Mouse (Mus musculus) liver, adult 2 months (tissue): ENCODE measurements around the gene Rbck1.

Experiments used
- CTCF ChIP-seq: fragments of 200-500 bp; IDR thresholded peaks from 2 replicates; pipeline ENCODE4 v1.5.1; 2011; ENCODE audit warnings: low read depth, low read length, control low read depth
- POLR2A ChIP-seq: fragments of 200-500 bp; IDR thresholded peaks from 2 replicates; pipeline ENCODE4 v1.6.1; 2011; ENCODE audit warnings: low read length, control low read depth; ENCODE audit not compliant: insufficient read depth; ENCODE audit errors: extremely low read depth

- TF ChIP-seq CTCF: no peak
- no peak for TF ChIP-seq POLR2A
These were observed 6.3 kb downstream of the Rbck1 start for GRCm38 (mm10) chr2:152326157-152326556.
